Mouse (Mus musculus) liver, adult 2 months (tissue): ENCODE results near the gene Sh3pxd2a.

Source experiments
- CTCF ChIP-seq: fragments of 200-500 bp; IDR thresholded peaks from 2 replicates; pipeline ENCODE4 v1.5.1; 2011; ENCODE audit warnings: low read depth, low read length, control low read depth
- POLR2A ChIP-seq: fragments of 200-500 bp; IDR thresholded peaks from 2 replicates; pipeline ENCODE4 v1.6.1; 2011; ENCODE audit warnings: low read length, control low read depth; ENCODE audit not compliant: insufficient read depth; ENCODE audit errors: extremely low read depth

- TF ChIP-seq POLR2A, result no peak
- no peak for TF ChIP-seq CTCF
These were observed 44.6 kb upstream of the Sh3pxd2a start for GRCm38 (mm10) chr19:47508771-47509281.
